22 mouse cellular contexts compared by ENCODE assay signal in genomic region chr13:34609711-34610110, GRCm38 (mm10). TPM values are rescaled to one million over a fixed set of nuclear protein-coding genes. Genes with fewer than 3 reads are reported as not detected.
DNase-seq lines count a peak whose midpoint lies in the region; ATAC-seq lines count a peak whose summit lies in the region.
"Had no signal": no experiment of that assay in that cellular context is flagged by ENCODE, and none has a peak within 500 bp of the region (broad histone marks: within the 10 kb centered on the region; RNA-seq: fewer than 3 reads in every experiment).

No protein-coding gene starts in this region.

- H3K27ac ChIP-seq in midbrain, embryonic 10.5 days (replicated peaks) = no peak overlapping the region
- no peak overlapping the region for H3K27ac ChIP-seq in midbrain, embryonic 15.5 days
- H3K27ac ChIP-seq: embryonic facial prominence, embryonic 10.5 days; forebrain, embryonic 10.5 days; heart, embryonic 10.5 days; hindbrain, postnatal 0 days had no signal

- H3K9ac ChIP-seq in midbrain, embryonic 15.5 days = no peak overlapping the region

- no peak overlapping the region for H3K4me2 ChIP-seq in midbrain, embryonic 15.5 days

- H3K4me3 ChIP-seq in midbrain, embryonic 10.5 days = no peak overlapping the region
- H3K4me3 ChIP-seq in midbrain, embryonic 15.5 days = no peak overlapping the region
- H3K4me3 ChIP-seq: embryonic facial prominence, embryonic 10.5 days; forebrain, embryonic 10.5 days; heart, embryonic 10.5 days had no signal

- no peaks in the 10 kb centered on the region for H3K9me3 ChIP-seq in midbrain, embryonic 10.5 days (replicated peaks)
- H3K9me3 ChIP-seq in midbrain, embryonic 15.5 days = no peaks in the 10 kb centered on the region
- H3K9me3 ChIP-seq: embryonic facial prominence, embryonic 10.5 days; forebrain, embryonic 10.5 days; heart, embryonic 10.5 days had no signal

- H3K36me3 ChIP-seq in midbrain, embryonic 10.5 days = no peaks in the 10 kb centered on the region
- no peaks in the 10 kb centered on the region for H3K36me3 ChIP-seq in midbrain, embryonic 15.5 days (replicated peaks)
- H3K36me3 ChIP-seq: embryonic facial prominence, embryonic 10.5 days; forebrain, embryonic 10.5 days; heart, embryonic 10.5 days had no signal

- peaks cover 18% of the 10 kb centered on the region for H3K4me1 ChIP-seq in midbrain, embryonic 10.5 days
- peaks cover 4% of the 10 kb centered on the region; the same call in 1 of the 2 replicates for H3K4me1 ChIP-seq in midbrain, embryonic 15.5 days
- H3K4me1 ChIP-seq: embryonic facial prominence, embryonic 10.5 days; heart, embryonic 10.5 days had no signal

- no peak for ATAC-seq in midbrain, embryonic 15.5 days (replicated peaks)
- ATAC-seq: CD4-positive, CD25-positive, alpha-beta regulatory T cell, adult 4 months; forebrain, embryonic 14.5 days; hindbrain, postnatal 0 days had no signal

- H3K27me3 ChIP-seq in midbrain, embryonic 10.5 days (ENCODE audit: low read depth, poor library complexity, severe bottlenecking) = peaks cover 22% of the 10 kb centered on the region
- H3K27me3 ChIP-seq in midbrain, embryonic 15.5 days (replicated peaks) = no peaks in the 10 kb centered on the region

- DNase-seq in adrenal gland, adult 2 months = peak; percentile 25
- no peak for DNase-seq in adrenal gland, adult 18-20 months (ENCODE audit: low spot score in 2 of 2)
- DNase-seq in midbrain, embryonic 10.5 days (ENCODE audit: low spot score) = peak; percentile 37
- DNase-seq in ZHBTc4 (ENCODE audit: low read depth, low spot score) = peak; percentile 79
- DNase-seq in heart, adult 11 months = no peak
- DNase-seq in kidney, adult 8-10 months = no peak
- DNase-seq: adrenal gland, postnatal 25 days; B cell, adult 2 months; cerebellum, adult 2 months; cerebellum, postnatal 10 days; gastrocnemius, postnatal 36 days; heart, adult 18-20 months; heart, postnatal 10 days; kidney, adult 11 months had no signal

- WGBS in midbrain, embryonic 10.5 days = 37% methylated on average over 1 of the region's 1 CpGs
- 28% methylated on average over 1 of the region's 1 CpGs for WGBS in midbrain, embryonic 15.5 days

RNA-seq across cellular contexts. Expression of gene Pxdc1, which starts 43.6 kb away (rescaled TPM):
- 1 to 10 TPM; 3.3 to 3.4 TPM for total RNA-seq in adrenal gland, adult 2 months (2021)
- polyA plus RNA-seq in adrenal gland, adult 2 months (2012; rRNA removed) = 5.3 and 9.1 TPM in 2 replicates
- total RNA-seq in adrenal gland, adult 18-20 months (2021) = 10 to 100 TPM in 1 of 2 experiments, 1 to 10 TPM in 1; 4.3 to 12.2 TPM
- 4.1 and 6.6 TPM in 2 replicates for polyA plus RNA-seq in midbrain, embryonic 10.5 days (2016; fragmentation: Nextera tagmentation; extraction: Ambion mirVana)
- polyA plus RNA-seq in midbrain, embryonic 15.5 days (2015; fragmentation: Nextera tagmentation; extraction: Ambion mirVana) = 8.4 and 9.8 TPM in 2 replicates
- total RNA-seq: hematopoietic stem cell, adult 5-6 weeks had no signal

Comparison
In these comparisons a context has a peak if more than half of its experiments do, and no peak if none do; other contexts are left out.
1. DNase-seq: peak in adrenal gland, adult 2 months (single experiment), midbrain, embryonic 10.5 days (single experiment) and ZHBTc4 (single experiment); none in adrenal gland, adult 18-20 months (0 of 2), heart, adult 11 months (single experiment) and kidney, adult 8-10 months (0 of 2).